Mouse (Mus musculus) adrenal gland, postnatal 0 days (tissue): Measurements from ENCODE around the gene Necap1. TPM values are rescaled to one million over a fixed set of nuclear protein-coding genes. Genes with fewer than 3 reads are reported as not detected.

ENCODE experiments used
- microRNA-seq: library from miRNA; unstranded; fragments of <30 nt; microRNA quantifications from one replicate; pipeline ENCODE4, GENCODE M21; 2016; ENCODE audit warnings: borderline replicate concordance; ENCODE audit not compliant: insufficient number of aligned reads
- polyA plus RNA-seq: library from polyadenylated mRNA; unstranded; fragments of >200 nt; fragmentation: Nextera tagmentation; extraction: Ambion mirVana; gene quantifications from 2 replicates; pipeline ENCODE4 v1.2.1, GENCODE M21; 2015

The Necap1 gene
- 46.9 and 49.3 TPM in 2 replicates for polyA plus RNA-seq

GRCm38 (mm10) chr6:122873871-122874719 is at the start of gene Necap1:
TSS of gene Necap1 (plus strand) at chr6:122874474.

GRCm38 (mm10) chr6:122855955-122856354 is 18.3 kb upstream of the Necap1 start, which contains the start of gene C3ar1:
TSS of gene C3ar1 (minus strand) at chr6:122856161.

GRCm38 (mm10) chr6:122921451-122921850 is 47.2 kb downstream of the Necap1 start, which contains the start of gene Clec4a1:
TSS of gene Clec4a1 (plus strand) at chr6:122921848.

Small RNA genes lying within 50 kb of the gene (microRNA-seq; reads per million reads assigned to microRNA genes)
- gene Mir7231, result not detected

Other genes with a start within 250 kb of the Necap1 start
- gene Dppa3, start 248.1 kb upstream of the Necap1 start, polyA plus RNA-seq, result 0.41 and 0.44 TPM in 2 replicates
- gene Nanog, start 167.0 kb upstream of the Necap1 start, polyA plus RNA-seq, result 0.08 and 0.25 TPM in 2 replicates
- 16.5 and 31.8 TPM in 2 replicates for gene Slc2a3, start 72.8 kb upstream of the Necap1 start, polyA plus RNA-seq
- gene Foxj2, start 54.6 kb upstream of the Necap1 start, polyA plus RNA-seq, result 4.2 and 4.8 TPM in 2 replicates
- gene C3ar1, start 18.3 kb upstream of the Necap1 start, polyA plus RNA-seq, result 4.9 and 5.8 TPM in 2 replicates
- gene Clec4a1, start 47.4 kb downstream of the Necap1 start, polyA plus RNA-seq, result 5.3 and 6.7 TPM in 2 replicates
- 5.9 and 7.1 TPM in 2 replicates for gene Clec4a3, start 78.0 kb downstream of the Necap1 start, polyA plus RNA-seq
- not detected in 2 replicates for gene Clec4a4, start 115.9 kb downstream of the Necap1 start, polyA plus RNA-seq
- 0.17 and 0.46 TPM in 2 replicates for gene Clec4b1, start 175.5 kb downstream of the Necap1 start, polyA plus RNA-seq
- gene Clec4a2, start 232.0 kb downstream of the Necap1 start, polyA plus RNA-seq, result 9.6 and 18.4 TPM in 2 replicates